Mouse (Mus musculus) regulatory T cell (primary cell): ENCODE results near the gene Crip2.

ENCODE experiments used
- in situ Hi-C: fragments of 300-600 bp; cut with MboI, MseI; formaldehyde crosslinking; loops from one replicate; pipeline ENCODE4 v1.15.1; 2025; ENCODE audit warnings: high pct_unique_total_duplicates

Gene Crip2

GRCm38 (mm10) chr12:113131601-113132000 is 8.4 kb upstream of the Crip2 start:
- in situ Hi-C loops: no loop called here

DNA sequence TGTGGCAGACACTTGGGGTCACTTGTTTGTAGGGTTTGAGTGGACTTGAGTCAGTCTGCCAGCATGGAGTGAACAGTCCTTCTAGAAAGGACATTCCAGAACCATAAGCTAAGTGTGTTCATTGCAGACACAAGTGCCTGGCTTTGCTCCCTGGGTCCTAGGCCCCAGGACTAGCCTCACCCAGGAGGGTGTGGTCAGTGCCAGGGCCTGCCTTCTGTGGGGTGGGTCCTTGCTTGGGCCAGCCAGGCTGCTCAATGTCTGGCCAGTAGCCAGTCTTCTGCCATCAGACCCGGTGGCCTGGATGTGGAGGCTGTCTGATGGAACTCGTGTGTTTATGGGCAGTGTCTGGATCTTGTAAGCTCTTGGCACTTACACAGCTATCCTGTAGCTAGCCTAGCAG is 7.5 kb upstream of the Crip2 start:
- in situ Hi-C loops: no loop called here

DNA sequence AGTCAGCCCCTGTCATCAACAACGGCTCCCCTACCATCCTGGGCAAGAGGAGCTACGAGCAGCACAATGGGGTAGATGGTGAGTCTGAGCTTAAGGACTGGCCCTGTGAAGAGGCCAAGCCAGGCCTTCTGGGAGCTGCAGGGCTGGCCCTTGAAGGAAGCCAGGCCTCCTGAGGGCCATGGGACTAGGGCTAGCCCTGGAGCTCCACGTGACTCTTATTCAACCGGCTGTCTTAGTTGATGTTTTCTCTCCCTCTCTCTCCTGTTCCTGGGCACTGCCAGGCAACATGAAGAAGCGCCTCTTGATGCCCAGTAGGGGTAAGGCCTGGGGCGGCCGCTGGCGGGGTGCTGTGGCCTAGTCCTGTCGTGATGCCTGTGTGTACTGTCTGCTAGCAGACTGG is 6.8 kb upstream of the Crip2 start:
- in situ Hi-C loops: no loop called here

DNA sequence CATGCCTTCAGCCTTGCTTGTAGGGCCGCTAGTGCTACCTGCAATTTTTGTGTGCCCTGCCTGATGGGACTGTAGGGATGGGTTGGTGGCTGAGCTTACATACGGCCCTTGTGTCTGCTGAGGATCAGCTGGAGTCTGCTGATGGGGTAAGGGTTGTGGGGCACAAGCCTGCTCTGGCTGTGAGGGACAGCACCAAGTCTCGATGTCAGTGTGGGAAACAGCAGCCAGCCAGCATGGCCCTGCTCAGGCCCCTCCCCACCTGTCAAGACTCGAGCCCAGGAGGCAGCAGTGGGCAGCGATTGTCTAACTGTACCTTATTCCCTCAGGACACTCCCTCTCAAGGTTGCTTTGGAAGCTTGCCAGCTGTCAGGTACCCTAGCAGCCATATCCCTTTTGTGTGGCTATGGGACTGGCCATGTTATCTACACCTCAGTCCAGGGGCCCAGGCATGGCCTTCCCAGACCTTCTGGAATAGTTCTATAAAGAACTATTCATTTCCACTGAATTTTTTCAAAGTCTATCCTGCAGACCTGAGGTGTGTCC is 6.1 kb upstream of the Crip2 start:
- in situ Hi-C loops: no loop called here

- in situ Hi-C loops: no loop called here
Observed at GRCm38 (mm10) chr12:113134502-113134901, 5.5 kb upstream of the Crip2 start.

DNA sequence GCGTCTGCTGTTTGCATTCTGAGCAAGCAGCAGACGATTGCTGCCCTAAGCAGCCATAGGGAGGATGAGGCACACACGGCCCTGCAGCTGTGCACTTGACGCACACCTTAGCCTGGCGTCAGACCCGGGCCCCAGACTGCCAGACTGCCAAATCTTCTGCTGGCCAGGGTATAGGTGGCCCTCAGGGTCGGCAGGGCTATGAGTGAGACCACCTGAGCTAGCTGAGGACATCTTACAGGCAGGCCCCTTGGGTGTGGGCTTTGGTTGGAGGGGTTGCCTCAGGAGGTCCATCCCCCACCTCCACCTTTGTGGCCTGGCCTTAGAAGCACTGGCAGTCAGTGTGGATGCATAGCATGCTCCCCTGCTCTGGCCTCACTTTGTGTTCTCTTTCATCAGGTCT is 4.6 kb upstream of the Crip2 start:
- in situ Hi-C loops: no loop called here

DNA sequence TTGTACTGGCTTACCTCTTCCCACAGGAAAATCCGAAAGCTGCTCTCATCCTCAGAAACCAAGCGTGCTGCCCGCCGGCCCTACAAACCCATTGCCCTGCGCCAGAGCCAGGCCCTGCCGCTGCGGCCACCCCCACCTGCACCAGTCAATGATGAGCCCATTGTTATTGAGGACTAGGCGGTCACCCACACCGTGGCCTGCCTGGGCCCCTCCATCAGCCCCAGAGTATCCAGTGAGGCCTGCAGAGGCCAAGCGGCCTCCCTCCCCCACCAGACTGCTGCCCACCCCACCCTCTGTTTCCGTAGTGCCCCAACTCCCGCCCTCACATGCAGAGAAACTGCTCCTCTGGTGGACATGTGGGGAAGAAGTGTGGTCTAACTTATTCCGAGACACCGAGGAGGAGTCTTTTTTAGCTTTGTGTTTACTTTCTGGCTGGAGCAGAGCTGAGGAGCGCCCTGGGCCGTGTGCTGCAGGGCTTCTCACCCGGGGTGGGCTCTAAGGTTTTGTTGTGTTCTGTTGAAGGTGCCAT is 3.5 kb upstream of the Crip2 start:
- in situ Hi-C loops: no loop called here

- in situ Hi-C loops: no loop called here
Observed at GRCm38 (mm10) chr12:113137260-113138213, 2.5 kb upstream of the Crip2 start.

GRCm38 (mm10) chr12:113138291-113138690 is 1.7 kb upstream of the Crip2 start:
- in situ Hi-C loops: no loop called here

GRCm38 (mm10) chr12:113138901-113139864 is 853 bp upstream of the Crip2 start:
- in situ Hi-C loops: no loop called here

GRCm38 (mm10) chr12:113140616-113141411 is 778 bp downstream of the Crip2 start:
- in situ Hi-C loops: no loop called here

GRCm38 (mm10) chr12:113141531-113141973 is 1.5 kb downstream of the Crip2 start:
- in situ Hi-C loops: no loop called here

DNA sequence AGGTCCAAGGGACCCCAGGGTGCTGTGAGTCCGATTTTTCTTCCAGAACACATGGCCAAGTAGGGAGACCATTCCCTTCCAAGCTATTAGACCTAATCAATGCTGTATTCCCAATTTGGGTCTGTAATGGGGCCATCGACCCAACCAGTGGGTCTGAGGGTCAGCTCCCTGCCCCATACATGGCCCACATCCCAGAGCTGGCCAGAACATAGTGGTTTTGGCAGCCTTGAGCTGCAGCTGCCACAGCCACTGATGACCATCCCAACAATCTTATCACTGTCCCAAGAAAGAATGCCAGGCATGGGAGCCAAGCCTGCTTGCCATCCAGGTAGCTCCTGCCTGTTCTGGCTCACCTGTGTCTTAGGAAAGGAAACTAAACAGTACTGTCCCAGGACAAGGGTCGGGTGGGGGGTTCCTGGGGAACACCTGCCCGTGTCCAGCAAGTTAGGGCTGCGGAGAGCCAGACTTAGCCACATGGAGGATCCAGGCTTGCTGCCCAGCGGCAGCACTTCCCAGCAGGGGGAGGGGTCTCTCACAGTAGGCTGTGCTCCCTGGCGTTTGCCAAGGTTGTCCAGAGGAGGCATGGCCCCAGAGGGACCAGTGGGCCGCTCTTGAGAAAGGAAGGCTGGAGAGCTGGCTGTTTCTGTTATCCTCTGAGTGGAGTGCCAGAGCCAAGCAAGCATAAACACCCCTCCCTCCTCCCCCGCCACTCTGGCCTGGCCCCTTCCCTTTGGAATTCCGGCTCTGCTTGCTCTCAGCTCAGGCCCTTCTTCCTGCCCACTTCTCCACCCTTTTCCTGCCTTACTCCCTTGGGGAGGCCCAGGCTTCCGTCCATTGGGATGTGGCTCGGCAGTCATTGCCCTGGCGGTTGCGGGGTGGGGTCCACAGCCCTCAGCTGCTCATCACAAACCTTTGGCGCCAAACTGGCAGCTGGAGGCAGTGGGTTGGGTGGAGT is 2.3 kb downstream of the Crip2 start:
- in situ Hi-C loops: no loop called here

GRCm38 (mm10) chr12:113143164-113143563 is 3.1 kb downstream of the Crip2 start:
- in situ Hi-C loops: no loop called here

DNA sequence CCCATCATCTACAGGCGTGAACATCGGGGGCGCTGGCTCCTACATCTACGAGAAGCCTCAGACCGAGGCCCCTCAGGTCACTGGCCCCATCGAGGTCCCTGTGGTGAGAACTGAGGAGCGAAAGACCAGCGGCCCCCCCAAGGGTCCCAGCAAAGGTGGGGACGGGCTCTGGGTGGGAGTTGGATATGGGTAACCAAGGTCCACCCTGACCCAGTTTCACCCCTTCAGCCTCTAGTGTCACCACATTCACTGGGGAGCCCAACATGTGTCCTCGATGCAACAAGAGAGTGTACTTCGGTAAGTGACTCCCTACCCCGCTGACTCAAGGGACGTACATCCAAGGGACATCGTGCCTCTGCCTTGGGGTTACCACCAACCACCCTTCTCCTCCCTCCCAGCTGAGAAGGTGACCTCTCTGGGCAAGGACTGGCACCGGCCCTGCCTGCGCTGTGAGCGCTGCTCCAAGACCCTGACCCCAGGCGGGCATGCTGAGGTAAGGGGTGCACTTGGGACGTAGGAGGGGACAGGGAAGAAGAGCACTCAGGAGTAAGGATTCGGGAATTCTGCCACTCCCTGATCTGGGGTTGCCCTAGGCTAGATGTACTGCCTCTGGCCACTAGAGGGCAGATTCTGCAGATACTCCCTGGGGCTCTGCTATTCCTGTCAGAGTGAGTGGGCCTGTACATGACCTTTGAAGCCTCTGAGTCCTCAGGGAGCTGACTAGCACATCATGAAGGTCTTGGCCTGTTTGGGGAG is 4.1 kb downstream of the Crip2 start:
- in situ Hi-C loops: no loop called here

DNA sequence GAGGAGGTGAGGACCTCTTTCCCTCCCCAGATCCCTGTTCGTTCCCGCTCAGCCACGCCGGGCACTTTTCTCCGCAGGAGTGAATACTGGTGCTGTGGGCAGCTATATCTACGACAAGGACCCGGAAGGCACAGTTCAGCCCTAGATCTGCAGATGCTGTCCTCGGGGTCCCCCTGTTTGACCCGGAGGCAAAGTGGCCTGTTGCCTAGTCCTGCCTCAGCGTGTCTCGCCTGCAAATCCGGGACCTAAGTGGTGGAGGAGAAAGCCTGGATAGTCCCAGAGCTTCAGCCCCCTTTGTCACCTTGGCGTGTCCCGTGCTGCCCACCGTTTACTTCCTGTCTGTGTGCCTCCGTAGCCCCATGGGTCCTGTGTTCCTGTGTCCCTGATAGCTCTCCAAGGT is 4.8 kb downstream of the Crip2 start:
- in situ Hi-C loops: loop anchor here (5.0 kb wide), 1 partner anchor 42 kb away; the partner anchor contains the start of gene Tmem121

DNA sequence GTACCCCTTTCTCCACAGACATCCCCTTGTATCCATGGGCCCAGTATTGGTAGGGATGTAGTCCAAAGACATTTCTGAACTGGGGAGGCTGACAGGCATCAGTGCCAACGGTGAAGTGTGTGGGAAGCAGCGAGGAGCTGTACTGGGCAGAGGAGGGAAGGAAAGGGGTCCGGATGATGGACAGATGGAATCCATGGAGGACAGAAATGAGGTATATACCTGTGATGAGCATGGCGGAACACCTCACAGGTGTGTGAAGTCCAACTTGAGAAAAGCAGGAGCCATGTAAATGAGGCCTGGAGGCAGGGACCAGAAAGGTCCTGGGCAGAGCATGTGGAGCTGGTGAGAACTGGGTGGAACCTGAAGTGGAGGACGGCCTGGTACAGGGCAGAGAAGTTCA is 5.6 kb downstream of the Crip2 start:
- in situ Hi-C loops: loop anchor here (5.0 kb wide), 1 partner anchor 42 kb away; the partner anchor contains the start of gene Tmem121
